Mouse (Mus musculus) stomach, postnatal 0 days (tissue): ENCODE data around the gene Gm10337.

Source experiments
- CTCF ChIP-seq: IDR thresholded peaks from 2 replicates; pipeline ENCODE4 v1.5.1; 2016; ENCODE audit warnings: antibody characterized with exemption, low read depth, mild to moderate bottlenecking, moderate library complexity
- EP300 ChIP-seq: optimal IDR thresholded peaks from 2 replicates; pipeline ENCODE3; 2016; ENCODE audit warnings: antibody characterized with exemption

DNA sequence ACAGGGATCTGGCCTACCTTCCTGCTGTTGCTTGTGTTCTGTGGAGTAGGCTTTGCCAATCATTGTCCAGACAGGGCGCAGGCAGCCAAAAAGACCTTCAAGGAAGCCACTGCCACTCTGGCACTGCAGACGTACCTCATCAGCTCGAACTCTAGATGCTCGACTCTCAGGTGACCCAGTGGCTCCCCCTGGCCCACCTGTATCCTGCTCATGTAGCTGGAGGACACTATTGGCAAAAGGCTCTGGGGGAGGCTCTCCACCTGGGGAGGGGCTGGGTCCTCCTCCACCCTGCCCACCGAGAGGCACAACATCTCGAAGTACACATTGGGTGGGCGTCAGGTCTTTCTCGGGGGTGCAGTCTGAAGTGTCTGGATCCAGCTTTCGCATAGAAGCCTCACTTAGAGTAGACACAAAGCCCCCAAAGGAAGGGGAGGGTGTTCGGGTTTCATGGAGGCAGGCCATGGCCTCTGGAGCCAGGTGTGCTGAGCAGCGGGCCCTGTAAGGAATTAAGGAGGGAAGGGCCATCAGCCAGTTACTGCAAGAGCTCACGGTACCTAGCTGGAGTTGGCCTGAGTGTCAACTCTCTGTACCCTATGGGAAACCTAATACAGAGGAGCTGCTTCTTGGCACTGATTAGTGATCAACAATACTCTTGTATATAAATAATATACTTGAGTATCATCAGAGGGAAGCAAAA is 1.7 kb downstream of the Gm10337 start:
- TF ChIP-seq CTCF (no peak), EP300 (no peak)
